Mouse (Mus musculus) ES-E14 (cell line): ENCODE data around the gene Heatr3.

Experiments
- CHD2 ChIP-seq: IDR thresholded peaks from 2 replicates; pipeline ENCODE4 v1.6.1; 2014; ENCODE audit warnings: mild to moderate bottlenecking, low read depth, low read length, inconsistent platforms
- HCFC1 ChIP-seq: IDR thresholded peaks from 2 replicates; pipeline ENCODE4 v1.6.1; 2012; ENCODE audit warnings: low read length, inconsistent platforms, borderline replicate concordance; ENCODE audit not compliant: insufficient read depth
- MAFK ChIP-seq: IDR thresholded peaks from 2 replicates; pipeline ENCODE4 v1.6.1; 2014; ENCODE audit warnings: mild to moderate bottlenecking, low read depth, low read length, inconsistent platforms; ENCODE audit not compliant: insufficient read depth
- ZC3H11A ChIP-seq: IDR thresholded peaks from 2 replicates; pipeline ENCODE4 v1.6.1; 2012; ENCODE audit warnings: low read depth, mild to moderate bottlenecking, inconsistent platforms, low read length, borderline replicate concordance
- ZNF384 ChIP-seq: IDR thresholded peaks from 2 replicates; pipeline ENCODE4 v1.6.1; 2012; ENCODE audit warnings: low read depth, low read length, inconsistent platforms

GRCm38 (mm10) chr8:88175264-88175663, 37.6 kb downstream of the Heatr3 start:
- no peak for TF ChIP-seq ZC3H11A
- no peak for TF ChIP-seq CHD2
- TF ChIP-seq ZNF384 = no peak
- TF ChIP-seq MAFK = no peak
- no peak for TF ChIP-seq HCFC1
